Mouse (Mus musculus): ENCODE data around the gene Tfb1m. TPM values are rescaled to one million over a fixed set of nuclear protein-coding genes. Genes with fewer than 3 reads are reported as not detected.

The Tfb1m gene
- polyA plus RNA-seq, 1 experiment from 2014 or later, result 19.8 TPM

DNA sequence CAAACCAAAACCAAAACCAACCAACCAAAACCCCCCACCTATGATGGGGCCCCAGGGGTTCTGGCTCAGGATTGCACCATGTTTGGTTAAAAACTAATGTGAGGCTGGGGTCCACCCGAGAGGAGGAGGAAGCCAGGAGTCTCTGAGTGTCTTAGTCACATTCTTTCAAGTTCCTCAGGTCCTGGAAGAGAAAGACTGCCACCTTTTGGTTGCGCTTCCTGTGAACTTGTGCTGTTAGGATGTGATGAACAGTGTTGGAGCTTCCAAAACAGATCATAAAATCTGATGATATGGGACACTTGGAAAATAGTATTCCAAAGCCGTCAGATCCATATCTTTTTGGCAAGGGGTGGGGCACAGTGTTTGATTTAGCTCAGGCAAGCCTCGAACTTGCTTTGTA is 56.6 kb downstream of the Tfb1m start:
- H3K36me3 ChIP-seq (ENCODE audit: control insufficient read depth, insufficient read depth, low read length), result no peaks in the 10 kb centered on the region
- no peak overlapping the region for H3K4me2 ChIP-seq (replicated peaks; ENCODE audit: low read depth, low read length)
- WGBS, result 89% methylated on average over 4 of the region's 4 CpGs
- no peaks in the 10 kb centered on the region for H3K9me3 ChIP-seq (ENCODE audit: control insufficient read depth, low read length)
- H3K27me3 ChIP-seq (ENCODE audit: control insufficient read depth, insufficient read depth, low read length), result no peaks in the 10 kb centered on the region
- ATAC-seq (ENCODE audit: low FRiP score) (no peak), DNase-seq (ENCODE audit: low spot score) (no peak)
- no peak overlapping the region for H3K9ac ChIP-seq (ENCODE audit: low read depth, low read length)
- H3K27ac ChIP-seq (ENCODE audit: low read depth, low read length), result no peak overlapping the region
- H3K4me3 ChIP-seq (ENCODE audit: low read depth, low read length), result no peak overlapping the region
- no peaks in the 10 kb centered on the region for H3K4me1 ChIP-seq (replicated peaks; ENCODE audit: control insufficient read depth, insufficient read depth, low read length)

DNA sequence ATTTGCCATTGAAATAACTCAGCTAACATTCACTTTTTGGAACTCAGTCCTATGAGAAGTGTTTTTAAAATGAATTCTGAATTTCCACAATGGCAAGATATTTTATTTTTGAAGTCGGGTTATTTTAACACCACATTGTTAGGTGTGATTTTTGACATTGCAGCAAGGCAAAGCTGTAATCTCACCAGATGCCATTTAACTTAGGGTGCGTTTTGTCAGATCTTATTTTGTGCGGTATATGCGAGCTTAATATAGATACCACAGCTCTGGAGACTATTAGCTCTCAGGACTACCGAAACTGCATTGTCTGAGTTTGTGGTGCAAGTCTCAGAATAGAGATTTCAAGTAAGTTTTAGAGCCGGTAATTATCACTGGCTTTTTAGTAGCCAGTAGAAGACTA is 57.5 kb downstream of the Tfb1m start:
- WGBS, result 95% methylated on average over 6 of the region's 6 CpGs
- Histone ChIP-seq H3K4me1 (replicated peaks; ENCODE audit: control insufficient read depth, insufficient read depth, low read length) (no peaks in the 10 kb centered on the region), H3K4me2 (replicated peaks; ENCODE audit: low read depth, low read length) (no peak overlapping the region), H3K4me3 (ENCODE audit: low read depth, low read length) (no peak overlapping the region), H3K36me3 (ENCODE audit: control insufficient read depth, insufficient read depth, low read length) (no peaks in the 10 kb centered on the region), H3K27ac (ENCODE audit: low read depth, low read length) (no peak overlapping the region), H3K9me3 (ENCODE audit: control insufficient read depth, low read length) (no peaks in the 10 kb centered on the region), H3K27me3 (ENCODE audit: control insufficient read depth, insufficient read depth, low read length) (no peaks in the 10 kb centered on the region), H3K9ac (ENCODE audit: low read depth, low read length) (no peak overlapping the region)
- ATAC-seq (ENCODE audit: low FRiP score) (no peak), DNase-seq (ENCODE audit: low spot score) (no peak)

DNA sequence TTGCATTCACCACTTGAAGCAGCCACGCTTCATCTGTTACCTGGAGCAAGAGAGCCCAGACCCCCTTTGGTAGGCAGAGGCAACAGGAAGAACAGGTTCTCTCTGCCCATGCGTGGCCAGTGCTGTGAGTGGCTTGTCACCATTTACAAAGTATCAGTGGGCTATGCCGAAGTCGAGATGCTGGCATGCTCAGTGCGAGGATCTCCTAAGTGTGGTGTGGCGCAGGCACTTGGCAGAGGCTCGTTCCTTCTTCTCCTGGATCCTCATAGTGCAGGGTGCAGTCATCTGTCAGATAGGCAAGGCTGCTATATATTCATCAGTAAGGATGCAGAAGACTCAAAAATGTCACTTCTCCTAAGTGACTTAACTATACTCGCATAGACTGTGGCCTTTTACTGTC is 58.1 kb downstream of the Tfb1m start:
- 93% methylated on average over 8 of the region's 8 CpGs for WGBS
- Histone ChIP-seq H3K4me1 (replicated peaks; ENCODE audit: control insufficient read depth, insufficient read depth, low read length) (no peaks in the 10 kb centered on the region), H3K4me3 (ENCODE audit: low read depth, low read length) (no peak overlapping the region), H3K27ac (ENCODE audit: low read depth, low read length) (no peak overlapping the region), H3K27me3 (ENCODE audit: control insufficient read depth, insufficient read depth, low read length) (no peaks in the 10 kb centered on the region), H3K36me3 (ENCODE audit: control insufficient read depth, insufficient read depth, low read length) (no peaks in the 10 kb centered on the region), H3K4me2 (replicated peaks; ENCODE audit: low read depth, low read length) (no peak overlapping the region), H3K9ac (ENCODE audit: low read depth, low read length) (no peak overlapping the region), H3K9me3 (ENCODE audit: control insufficient read depth, low read length) (no peaks in the 10 kb centered on the region)
- DNase-seq (ENCODE audit: low spot score) (no peak), ATAC-seq (ENCODE audit: low FRiP score) (no peak)

DNA sequence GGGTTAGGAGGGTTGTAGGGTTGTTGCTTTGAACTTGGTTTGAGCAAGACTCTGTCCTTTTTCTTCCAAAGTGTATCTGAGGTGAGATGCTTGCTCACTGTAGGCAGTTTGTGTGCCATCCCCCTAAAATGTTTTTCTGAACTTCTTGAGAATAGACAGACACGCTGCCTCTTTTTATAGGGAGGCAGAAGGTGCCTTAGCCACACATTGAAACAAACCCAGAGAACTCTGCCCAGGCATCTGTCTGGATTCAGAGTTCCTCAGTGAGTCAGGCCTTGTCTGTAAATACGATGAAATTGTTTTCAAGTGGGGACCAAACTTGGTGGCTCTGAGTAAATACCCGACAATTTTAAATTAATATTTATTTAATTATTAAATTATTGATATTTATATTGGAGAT is 59.0 kb downstream of the Tfb1m start:
- no peaks in the 10 kb centered on the region for H3K9me3 ChIP-seq (ENCODE audit: control insufficient read depth, low read length)
- no peak for ATAC-seq (ENCODE audit: low FRiP score)
- no peaks in the 10 kb centered on the region for H3K4me1 ChIP-seq (replicated peaks; ENCODE audit: control insufficient read depth, insufficient read depth, low read length)
- no peak overlapping the region for H3K9ac ChIP-seq (ENCODE audit: low read depth, low read length)
- H3K27me3 ChIP-seq (ENCODE audit: control insufficient read depth, insufficient read depth, low read length), result no peaks in the 10 kb centered on the region
- no peak overlapping the region for H3K4me3 ChIP-seq (ENCODE audit: low read depth, low read length)
- 92% methylated on average over 3 of the region's 3 CpGs for WGBS
- H3K27ac ChIP-seq (ENCODE audit: low read depth, low read length), result no peak overlapping the region
- no peak for DNase-seq (ENCODE audit: low spot score)
- no peaks in the 10 kb centered on the region for H3K36me3 ChIP-seq (ENCODE audit: control insufficient read depth, insufficient read depth, low read length)
- H3K4me2 ChIP-seq (replicated peaks; ENCODE audit: low read depth, low read length), result no peak overlapping the region

DNA sequence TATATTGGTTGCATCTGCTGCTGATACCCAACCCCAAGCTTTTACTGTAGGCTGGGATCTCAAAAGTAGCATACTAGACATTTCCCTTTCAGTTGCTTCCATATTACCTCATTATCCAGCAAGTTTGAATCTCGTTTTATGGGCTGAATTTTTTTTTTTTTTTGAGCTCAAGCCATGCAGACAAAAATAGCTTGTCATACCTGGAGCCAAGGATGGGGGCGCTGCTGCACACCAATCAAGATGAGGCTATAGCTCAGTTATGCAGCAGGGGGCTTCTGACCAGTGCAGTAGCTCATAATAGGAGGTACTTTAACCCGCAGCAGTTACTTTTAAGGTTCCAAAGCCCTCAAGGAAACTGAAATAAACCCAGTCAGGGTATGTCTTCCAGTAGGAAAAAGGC is 59.5 kb downstream of the Tfb1m start:
- 32% methylated on average over 3 of the region's 3 CpGs for WGBS
- no peaks in the 10 kb centered on the region for H3K27me3 ChIP-seq (ENCODE audit: control insufficient read depth, insufficient read depth, low read length)
- no peak overlapping the region for H3K9ac ChIP-seq (ENCODE audit: low read depth, low read length)
- H3K9me3 ChIP-seq (ENCODE audit: control insufficient read depth, low read length), result no peaks in the 10 kb centered on the region
- no peaks in the 10 kb centered on the region for H3K4me1 ChIP-seq (replicated peaks; ENCODE audit: control insufficient read depth, insufficient read depth, low read length)
- ATAC-seq (ENCODE audit: low FRiP score), result no peak
- H3K4me3 ChIP-seq (ENCODE audit: low read depth, low read length), result no peak overlapping the region
- no peak overlapping the region for H3K4me2 ChIP-seq (replicated peaks; ENCODE audit: low read depth, low read length)
- DNase-seq (ENCODE audit: low spot score), result peak; percentile 74
- H3K36me3 ChIP-seq (ENCODE audit: control insufficient read depth, insufficient read depth, low read length), result no peaks in the 10 kb centered on the region
- H3K27ac ChIP-seq (ENCODE audit: low read depth, low read length), result no peak overlapping the region

DNA sequence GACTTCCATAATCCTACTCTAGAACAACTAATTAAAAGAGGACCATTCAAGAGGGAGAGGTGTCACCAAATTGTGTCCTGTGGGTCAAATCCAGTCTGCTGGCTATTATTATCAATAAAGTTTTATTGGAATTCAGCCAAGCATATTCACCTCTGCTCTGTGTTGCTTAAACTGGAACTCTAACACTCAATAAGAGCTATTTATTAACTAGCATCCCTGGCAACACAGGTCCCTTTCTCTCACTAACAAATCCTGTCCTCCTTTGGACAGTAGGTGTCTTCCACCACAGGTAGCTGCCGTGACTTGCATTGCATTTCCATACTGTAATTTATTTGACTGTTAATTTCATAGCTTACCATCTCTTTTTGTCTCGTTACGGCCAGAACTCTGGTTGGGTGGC is 61.5 kb downstream of the Tfb1m start:
- no peak overlapping the region for H3K4me2 ChIP-seq (replicated peaks; ENCODE audit: low read depth, low read length)
- ATAC-seq (ENCODE audit: low FRiP score) (no peak), DNase-seq (ENCODE audit: low spot score) (no peak)
- H3K4me1 ChIP-seq (replicated peaks; ENCODE audit: control insufficient read depth, insufficient read depth, low read length), result no peaks in the 10 kb centered on the region
- H3K9me3 ChIP-seq (ENCODE audit: control insufficient read depth, low read length), result no peaks in the 10 kb centered on the region
- H3K27me3 ChIP-seq (ENCODE audit: control insufficient read depth, insufficient read depth, low read length), result no peaks in the 10 kb centered on the region
- WGBS, result 91% methylated on average over 3 of the region's 3 CpGs
- H3K4me3 ChIP-seq (ENCODE audit: low read depth, low read length), result no peak overlapping the region
- H3K9ac ChIP-seq (ENCODE audit: low read depth, low read length), result no peak overlapping the region
- H3K27ac ChIP-seq (ENCODE audit: low read depth, low read length), result no peak overlapping the region
- H3K36me3 ChIP-seq (ENCODE audit: control insufficient read depth, insufficient read depth, low read length), result no peaks in the 10 kb centered on the region

DNA sequence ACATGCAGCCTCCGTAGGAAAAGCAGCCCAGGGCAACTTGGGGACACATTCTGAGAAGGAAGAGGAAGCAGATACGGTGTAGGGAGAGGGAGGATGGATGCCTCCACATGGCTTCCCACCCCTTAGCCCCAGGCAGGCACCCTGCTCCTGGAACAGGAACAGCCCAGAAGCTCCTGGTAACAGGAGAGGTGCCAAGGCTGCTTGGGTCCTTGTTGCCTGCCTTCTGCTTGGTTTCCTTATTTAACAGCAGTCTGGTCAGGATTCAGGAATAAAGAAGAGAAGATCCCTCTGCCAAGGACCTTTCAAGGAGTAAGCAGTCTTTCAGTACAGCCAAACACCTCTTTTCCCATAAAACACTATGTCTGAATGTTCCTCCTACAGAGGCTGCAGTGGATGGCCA is 62.0 kb downstream of the Tfb1m start:
- no peak for ATAC-seq (ENCODE audit: low FRiP score)
- Histone ChIP-seq H3K9ac (ENCODE audit: low read depth, low read length) (no peak overlapping the region), H3K9me3 (ENCODE audit: control insufficient read depth, low read length) (no peaks in the 10 kb centered on the region), H3K36me3 (ENCODE audit: control insufficient read depth, insufficient read depth, low read length) (no peaks in the 10 kb centered on the region), H3K4me2 (replicated peaks; ENCODE audit: low read depth, low read length) (no peak overlapping the region), H3K4me3 (ENCODE audit: low read depth, low read length) (no peak overlapping the region), H3K27me3 (ENCODE audit: control insufficient read depth, insufficient read depth, low read length) (no peaks in the 10 kb centered on the region), H3K4me1 (replicated peaks; ENCODE audit: control insufficient read depth, insufficient read depth, low read length) (no peaks in the 10 kb centered on the region), H3K27ac (ENCODE audit: low read depth, low read length) (no peak overlapping the region)
- no peak for DNase-seq (ENCODE audit: low spot score)
- WGBS, result 71% methylated on average over 2 of the region's 2 CpGs

DNA sequence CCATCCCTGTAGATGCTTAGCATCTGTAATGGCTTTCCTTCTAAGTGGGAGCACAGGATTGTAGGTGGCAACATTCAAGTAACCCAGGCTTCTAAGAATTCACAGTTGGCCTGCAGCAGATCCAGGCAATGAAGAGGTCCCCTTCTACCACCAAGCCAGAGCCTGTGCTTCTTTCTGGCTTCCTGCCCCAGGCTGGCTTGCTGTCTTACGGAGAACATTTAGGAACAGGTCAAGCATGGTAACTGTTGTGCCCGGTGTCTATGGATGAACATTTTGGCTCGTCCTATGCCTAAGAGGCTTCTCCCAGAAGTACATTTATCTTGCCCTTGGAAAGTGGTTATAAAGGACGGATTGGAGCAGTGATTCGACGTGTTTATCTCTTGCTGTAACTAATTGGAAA is 65.9 kb downstream of the Tfb1m start:
- 89% methylated on average over 6 of the region's 6 CpGs for WGBS
- Histone ChIP-seq H3K27me3 (ENCODE audit: control insufficient read depth, insufficient read depth, low read length) (no peaks in the 10 kb centered on the region), H3K9me3 (ENCODE audit: control insufficient read depth, low read length) (no peaks in the 10 kb centered on the region), H3K4me3 (ENCODE audit: low read depth, low read length) (no peak overlapping the region), H3K4me1 (replicated peaks; ENCODE audit: control insufficient read depth, insufficient read depth, low read length) (no peaks in the 10 kb centered on the region), H3K9ac (ENCODE audit: low read depth, low read length) (no peak overlapping the region), H3K27ac (ENCODE audit: low read depth, low read length) (no peak overlapping the region), H3K4me2 (replicated peaks; ENCODE audit: low read depth, low read length) (no peak overlapping the region), H3K36me3 (ENCODE audit: control insufficient read depth, insufficient read depth, low read length) (no peaks in the 10 kb centered on the region)
- ATAC-seq (ENCODE audit: low FRiP score) (no peak), DNase-seq (ENCODE audit: low spot score) (no peak)

DNA sequence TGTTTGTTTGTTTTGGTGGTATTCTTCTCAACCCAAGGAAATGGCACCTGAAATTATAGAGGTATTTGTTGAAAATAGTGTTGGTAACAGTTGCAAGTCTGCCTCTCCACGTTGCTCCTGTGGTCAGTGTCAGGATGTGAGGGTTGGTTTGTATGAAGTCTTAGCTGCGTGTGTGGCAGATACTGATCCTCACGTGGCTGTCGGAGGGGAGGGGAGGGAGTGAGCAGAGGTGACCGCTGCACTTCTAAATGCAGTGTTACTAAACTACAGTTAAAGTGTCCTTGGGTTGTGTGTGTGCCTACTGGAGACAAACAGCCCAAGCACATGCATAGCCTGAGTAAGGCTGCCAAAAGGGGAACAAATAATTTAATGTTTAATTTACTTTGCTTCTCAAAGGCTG is 66.5 kb downstream of the Tfb1m start:
- no peaks in the 10 kb centered on the region for H3K9me3 ChIP-seq (ENCODE audit: control insufficient read depth, low read length)
- H3K4me1 ChIP-seq (replicated peaks; ENCODE audit: control insufficient read depth, insufficient read depth, low read length), result no peaks in the 10 kb centered on the region
- no peak overlapping the region for H3K27ac ChIP-seq (ENCODE audit: low read depth, low read length)
- DNase-seq (ENCODE audit: low spot score) (no peak), ATAC-seq (ENCODE audit: low FRiP score) (no peak)
- H3K27me3 ChIP-seq (ENCODE audit: control insufficient read depth, insufficient read depth, low read length), result no peaks in the 10 kb centered on the region
- no peak overlapping the region for H3K4me3 ChIP-seq (ENCODE audit: low read depth, low read length)
- no peak overlapping the region for H3K4me2 ChIP-seq (replicated peaks; ENCODE audit: low read depth, low read length)
- H3K36me3 ChIP-seq (ENCODE audit: control insufficient read depth, insufficient read depth, low read length), result no peaks in the 10 kb centered on the region
- no peak overlapping the region for H3K9ac ChIP-seq (ENCODE audit: low read depth, low read length)
- WGBS, result 67% methylated on average over 5 of the region's 5 CpGs
